Mouse (Mus musculus): ENCODE measurements around the gene Tmod2.

Gene Tmod2

GRCm38 (mm10) chr9:75600166-75600934 is 10.8 kb downstream of the Tmod2 start:
- peak; percentile 36 for DNase-seq

- DNase-seq, result peak; percentile 46
These were observed 11.8 kb downstream of the Tmod2 start for GRCm38 (mm10) chr9:75599191-75599841.

GRCm38 (mm10) chr9:75597596-75597995 is 13.5 kb downstream of the Tmod2 start:
- no peak for DNase-seq

- peak; percentile 26 for DNase-seq
These were observed 14.1 kb downstream of the Tmod2 start for GRCm38 (mm10) chr9:75597036-75597435.

- no peak for DNase-seq
These were observed 17.6 kb downstream of the Tmod2 start for GRCm38 (mm10) chr9:75593481-75593880.

- no peak for DNase-seq
These were observed 21.0 kb downstream of the Tmod2 start for GRCm38 (mm10) chr9:75589850-75590790.

GRCm38 (mm10) chr9:75581694-75582350 is 29.3 kb downstream of the Tmod2 start:
- no peak for DNase-seq

- DNase-seq, result no peak
These were observed 31.8 kb downstream of the Tmod2 start for GRCm38 (mm10) chr9:75579321-75579720.

GRCm38 (mm10) chr9:75571036-75571942 is 39.8 kb downstream of the Tmod2 start:
- DNase-seq, result no peak

- DNase-seq, result no peak
These were observed 42.7 kb downstream of the Tmod2 start for GRCm38 (mm10) chr9:75568399-75568798.

- no peak for DNase-seq
These were observed 46.2 kb downstream of the Tmod2 start for GRCm38 (mm10) chr9:75564892-75565291.

GRCm38 (mm10) chr9:75563622-75564021 is 47.5 kb downstream of the Tmod2 start:
- DNase-seq, result no peak

GRCm38 (mm10) chr9:75563176-75563575 is 47.9 kb downstream of the Tmod2 start:
- no peak for DNase-seq

- DNase-seq, result no peak
These were observed 50.0 kb downstream of the Tmod2 start for GRCm38 (mm10) chr9:75561040-75561669.

GRCm38 (mm10) chr9:75560353-75560752 is 50.8 kb downstream of the Tmod2 start:
- DNase-seq, result no peak

- peak; percentile 92 for DNase-seq
These were observed 51.6 kb downstream of the Tmod2 start, which contains the start of gene Tmod3 for GRCm38 (mm10) chr9:75559512-75560012. Gene Tmod3, minus strand, starts transcription at chr9:75559657.

GRCm38 (mm10) chr9:75558812-75559511 is 52.2 kb downstream of the Tmod2 start:
- no peak for DNase-seq

GRCm38 (mm10) chr9:75558360-75558759 is 52.8 kb downstream of the Tmod2 start:
- no peak for DNase-seq

GRCm38 (mm10) chr9:75553719-75554118 is 57.4 kb downstream of the Tmod2 start:
- DNase-seq, result no peak

GRCm38 (mm10) chr9:75551342-75551741 is 59.8 kb downstream of the Tmod2 start:
- peak; percentile 31 for DNase-seq
